Mouse (Mus musculus) ES-E14 (cell line): ENCODE measurements around the gene Cptp.

Experiments
- CHD2 ChIP-seq: IDR thresholded peaks from 2 replicates; pipeline ENCODE4 v1.6.1; 2014; ENCODE audit warnings: mild to moderate bottlenecking, low read depth, low read length, inconsistent platforms
- MAFK ChIP-seq: IDR thresholded peaks from 2 replicates; pipeline ENCODE4 v1.6.1; 2014; ENCODE audit warnings: mild to moderate bottlenecking, low read depth, low read length, inconsistent platforms; ENCODE audit not compliant: insufficient read depth
- ZC3H11A ChIP-seq: IDR thresholded peaks from 2 replicates; pipeline ENCODE4 v1.6.1; 2012; ENCODE audit warnings: low read depth, mild to moderate bottlenecking, inconsistent platforms, low read length, borderline replicate concordance
- ZNF384 ChIP-seq: IDR thresholded peaks from 2 replicates; pipeline ENCODE4 v1.6.1; 2012; ENCODE audit warnings: low read depth, low read length, inconsistent platforms

DNA sequence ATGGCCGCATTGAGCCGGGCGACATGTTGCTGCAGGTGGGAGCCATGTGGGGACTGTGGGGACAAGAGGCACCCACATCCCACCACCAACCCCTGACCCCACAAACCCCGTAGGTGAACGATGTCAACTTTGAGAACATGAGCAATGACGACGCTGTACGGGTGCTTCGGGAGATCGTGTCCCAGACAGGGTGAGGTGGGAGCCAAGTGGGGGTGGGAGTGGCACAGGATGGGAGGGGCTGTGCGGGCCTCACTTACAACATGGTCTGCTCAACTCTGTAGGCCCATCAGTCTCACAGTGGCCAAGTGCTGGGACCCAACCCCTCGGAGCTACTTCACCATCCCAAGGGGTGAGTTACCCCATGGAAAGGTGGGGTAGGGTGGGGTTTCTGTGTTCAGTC, 14.2 kb downstream of the Cptp start:
- TF ChIP-seq CHD2: no peak
- no peak for TF ChIP-seq ZNF384
- no peak for TF ChIP-seq ZC3H11A
- no peak for TF ChIP-seq MAFK
